Mouse (Mus musculus): Measurements from ENCODE around the gene Fosb.

- TF ChIP-seq CTCF (IDR thresholded peaks at IDR 0.05) (no peak), EP300 (IDR thresholded peaks at IDR 0.05) (no peak)
Measured at GRCm38 (mm10) chr7:19335583-19335982, 25.7 kb upstream of the Fosb start.
